Mouse (Mus musculus) thymus, postnatal 36 days (tissue): ENCODE measurements around the gene Cxadr.

ENCODE experiments used
- DNase-seq, 2 experiments: peaks; one replicate each; pipeline ENCODE4 v3.0.0; 2022; ENCODE audit warnings: mixed read lengths in 2 of 2

Cxadr gene

GRCm38 (mm10) chr16:78301183-78301830 is at the start of gene Cxadr:
TSS of gene Cxadr (plus strand) at chr16:78301489.
- DNase-seq: peak; percentile 68 to 81

- DNase-seq: no peak
Observed at GRCm38 (mm10) chr16:78258989-78259388, 42.3 kb upstream of the Cxadr start.

GRCm38 (mm10) chr16:78260070-78260879 is 41.0 kb upstream of the Cxadr start:
- no peak for DNase-seq

GRCm38 (mm10) chr16:78261520-78261919 is 39.8 kb upstream of the Cxadr start:
- no peak for DNase-seq

GRCm38 (mm10) chr16:78264442-78265150 is 36.7 kb upstream of the Cxadr start:
- DNase-seq: no peak

GRCm38 (mm10) chr16:78265151-78265590 is 36.1 kb upstream of the Cxadr start:
- DNase-seq: peak; percentile 18 to 29

- DNase-seq: no peak
Observed at GRCm38 (mm10) chr16:78265826-78266225, 35.5 kb upstream of the Cxadr start.

DNA sequence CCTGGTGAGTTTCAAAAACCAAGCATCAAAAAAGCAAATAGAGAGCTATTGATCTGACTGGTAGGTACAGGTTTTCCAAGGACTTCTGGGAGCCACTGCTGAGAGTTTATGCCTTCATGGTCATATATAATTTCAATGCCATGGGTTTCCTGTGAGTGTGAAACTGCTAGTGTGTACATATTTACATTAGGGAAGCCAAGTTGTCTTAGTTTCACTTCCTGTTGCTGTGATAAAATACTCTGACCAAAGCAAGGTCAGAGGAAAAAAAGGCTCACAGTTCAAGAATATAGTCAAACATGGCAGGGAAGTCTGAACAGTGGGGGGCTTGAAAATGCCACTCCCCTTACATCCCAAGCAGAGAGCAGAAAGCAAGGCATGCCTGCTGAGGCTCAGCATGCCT is 33.8 kb upstream of the Cxadr start:
- no peak for DNase-seq

- DNase-seq: no peak
Observed at GRCm38 (mm10) chr16:78268167-78268566, 33.1 kb upstream of the Cxadr start.

- no peak for DNase-seq
Observed at GRCm38 (mm10) chr16:78274825-78275455, 26.3 kb upstream of the Cxadr start.

DNA sequence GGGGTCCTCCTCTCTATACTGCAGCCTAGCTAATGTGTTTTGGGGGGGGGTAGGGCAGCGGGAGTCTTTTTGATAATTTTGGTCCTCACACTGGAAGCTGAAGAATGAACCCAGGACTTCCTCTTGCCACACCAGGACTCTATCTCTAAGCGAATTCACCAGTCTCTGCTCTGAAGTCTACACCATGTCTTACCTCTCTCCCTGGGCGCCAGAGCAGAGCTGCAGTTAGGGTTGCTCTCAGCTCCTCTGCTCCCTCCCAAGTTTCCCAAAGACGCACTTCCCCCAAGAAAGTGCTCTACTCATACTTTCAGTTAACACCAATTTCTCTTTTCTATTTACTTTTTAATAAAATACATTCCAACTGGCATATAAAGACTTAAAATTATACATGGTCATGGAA is 23.7 kb upstream of the Cxadr start:
- no peak for DNase-seq

DNA sequence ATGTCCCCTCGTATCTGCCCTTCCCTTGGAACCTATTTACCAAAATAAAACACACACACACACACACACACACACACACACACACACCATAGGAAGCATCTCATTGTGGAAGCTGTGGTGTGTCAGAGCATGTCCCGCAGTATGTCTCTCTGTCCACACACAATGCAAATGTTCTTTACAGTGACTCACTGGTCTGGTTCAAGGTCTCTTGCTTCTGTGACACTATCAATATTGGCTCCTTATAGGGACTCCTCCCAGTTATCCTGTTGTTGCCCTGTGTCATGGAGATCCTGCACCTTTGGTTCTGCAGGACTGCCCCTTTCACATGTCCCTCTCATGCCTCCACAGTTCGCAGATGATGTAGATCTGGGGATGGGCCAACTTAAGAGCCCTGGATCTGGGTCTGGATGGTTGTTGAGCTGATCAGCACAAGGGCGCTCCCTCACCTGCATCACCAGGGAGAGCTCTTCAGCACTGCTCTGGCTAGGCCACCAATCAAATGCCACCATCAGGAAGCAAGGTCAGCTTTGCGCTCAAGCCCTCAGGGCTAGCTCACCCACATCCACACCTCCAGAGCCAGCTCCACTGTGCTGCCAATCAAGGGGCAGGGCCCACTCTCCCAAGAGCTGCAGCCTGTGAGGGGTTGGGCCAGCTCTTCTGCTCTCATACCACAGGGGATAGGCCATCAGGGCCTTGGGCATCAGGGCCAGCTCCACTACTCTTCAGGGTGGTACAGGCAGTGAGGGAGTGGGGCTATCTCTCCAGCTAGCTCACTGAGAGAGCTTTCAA is 21.0 kb upstream of the Cxadr start:
- no peak for DNase-seq

GRCm38 (mm10) chr16:78283231-78283630 is 18.1 kb upstream of the Cxadr start:
- no peak for DNase-seq

- DNase-seq: no peak
Observed at GRCm38 (mm10) chr16:78294051-78294450, 7.2 kb upstream of the Cxadr start.

DNA sequence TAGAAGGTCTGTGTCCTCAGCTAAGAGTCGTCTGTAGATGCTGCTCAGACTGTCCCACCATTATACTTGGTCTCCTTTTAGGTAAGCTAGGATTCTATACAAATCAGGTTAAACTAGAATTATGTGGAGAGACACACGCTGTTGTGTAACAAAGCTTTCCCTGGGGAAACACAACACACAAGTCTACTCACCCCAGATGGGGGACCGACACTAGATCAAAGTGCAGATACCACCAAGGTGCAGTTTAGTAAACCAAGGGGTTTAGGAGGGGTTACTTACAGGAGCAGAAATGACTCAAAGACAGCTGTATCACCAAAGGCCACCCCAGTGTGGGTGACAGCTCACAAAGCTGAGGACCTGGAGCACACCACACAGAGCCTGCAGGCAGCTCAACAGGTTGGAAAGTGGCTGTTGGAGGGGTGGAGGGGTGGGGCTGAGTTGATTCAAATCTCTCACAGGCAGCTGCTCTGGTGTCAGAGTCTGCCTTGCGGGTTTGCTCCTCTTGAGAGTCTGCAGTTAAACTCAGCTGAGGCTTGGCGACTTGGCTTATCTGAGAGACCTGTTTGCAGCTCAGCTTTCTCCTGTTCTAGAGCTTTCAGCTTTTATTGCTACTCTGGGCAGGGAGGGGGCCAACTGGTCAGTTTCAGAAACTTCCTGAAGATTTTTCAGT is 6.5 kb upstream of the Cxadr start:
- peak; percentile 37 to 61 for DNase-seq

- no peak for DNase-seq
Observed at GRCm38 (mm10) chr16:78295601-78296000, 5.7 kb upstream of the Cxadr start.

GRCm38 (mm10) chr16:78296114-78296513 is 5.2 kb upstream of the Cxadr start:
- no peak for DNase-seq

DNA sequence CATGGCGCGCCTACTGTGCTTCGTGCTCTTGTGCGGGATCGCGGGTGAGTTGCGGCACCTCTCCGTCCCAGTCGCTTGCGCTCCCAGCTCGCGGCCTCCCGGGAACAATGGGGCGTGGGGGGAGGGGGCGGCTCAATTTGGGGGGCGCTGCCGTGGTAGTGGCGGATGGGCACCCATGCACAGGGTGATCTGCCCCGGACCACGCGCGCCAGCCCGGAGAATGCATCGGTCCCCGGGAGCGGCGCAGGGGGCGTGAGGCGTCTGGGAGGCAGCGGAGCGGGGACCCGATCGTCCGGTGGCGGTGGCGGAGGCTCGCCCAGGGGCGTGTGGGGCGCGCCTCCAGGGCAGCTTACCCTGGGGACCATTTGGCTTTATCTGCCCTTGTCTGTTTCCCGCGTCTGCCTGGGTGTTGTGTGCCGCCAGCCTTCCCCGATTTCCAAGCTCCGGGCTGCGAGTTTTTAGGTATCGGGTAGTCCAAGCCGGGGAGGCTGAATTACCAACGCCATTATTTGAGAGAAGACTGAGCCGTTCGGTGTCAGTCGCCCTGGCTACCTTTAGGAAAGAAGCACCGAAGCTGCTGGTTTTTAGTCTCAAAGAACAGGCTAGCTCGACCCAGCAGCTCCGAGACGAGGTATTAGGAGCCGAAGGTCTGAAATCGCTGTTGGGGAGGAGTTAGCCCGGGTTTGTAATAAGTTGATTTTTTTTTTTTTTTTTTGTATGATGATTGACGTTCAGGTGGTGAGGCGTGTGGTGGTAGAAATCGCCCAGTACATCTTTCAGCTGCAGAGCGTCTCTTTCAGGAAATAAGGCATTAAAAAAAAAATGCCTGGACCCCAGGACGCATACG is 765 bp downstream of the Cxadr start:
- peak in 1 of 2 experiments; percentile 36 for DNase-seq

DNA sequence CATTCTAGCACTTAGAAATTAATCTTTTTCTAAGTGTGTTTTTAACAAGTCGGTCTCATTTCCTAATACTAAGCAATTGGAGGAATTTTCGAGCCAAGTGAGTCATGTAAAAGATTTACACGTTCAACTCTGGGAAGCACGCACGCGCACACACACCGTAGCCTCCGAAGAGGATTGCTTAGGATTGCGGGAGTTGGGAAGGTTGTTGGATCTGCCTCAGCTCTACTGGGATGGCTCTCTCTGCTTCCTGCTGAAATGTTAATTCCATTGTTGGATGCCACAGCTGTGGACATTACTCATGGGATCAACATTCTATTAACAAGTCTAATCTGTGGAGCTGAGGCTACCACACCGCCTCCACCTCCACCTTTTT is 1.4 kb downstream of the Cxadr start:
- DNase-seq: no peak

- no peak for DNase-seq
Observed at GRCm38 (mm10) chr16:78305606-78306100, 4.4 kb downstream of the Cxadr start.

- no peak for DNase-seq
Observed at GRCm38 (mm10) chr16:78306606-78307005, 5.3 kb downstream of the Cxadr start.
